Mouse (Mus musculus): ENCODE data around the gene Ramp3. TPM values are rescaled to one million over a fixed set of nuclear protein-coding genes. Genes with fewer than 3 reads are reported as not detected.
"Not testable (repeated sequence)": the region's sequence is repeated elsewhere in the genome, so short reads cannot be mapped to it uniquely, and the experiment has no call there.

Ramp3 gene
- polyA plus RNA-seq, 1 experiment from 2014 or later: 1.7 TPM

- Histone ChIP-seq H3K4me3 (ENCODE audit: low read depth, low read length) (no peak overlapping the region), H3K4me1 (ENCODE audit: control insufficient read depth, insufficient read depth, low read length) (peaks cover 14% of the 10 kb centered on the region), H3K27ac (ENCODE audit: low read depth, low read length) (no peak overlapping the region), H3K4me2 (no peak overlapping the region), H3K9me3 (replicated peaks; ENCODE audit: control insufficient read depth, low read length) (no peaks in the 10 kb centered on the region), H3K9ac (ENCODE audit: low read depth, low read length) (no peak overlapping the region), H3K27me3 (ENCODE audit: control insufficient read depth, insufficient read depth, low read length) (no peaks in the 10 kb centered on the region), H3K36me3 (ENCODE audit: control insufficient read depth, insufficient read depth, low read length) (peaks cover 5% of the 10 kb centered on the region)
- ATAC-seq (replicated peaks; ENCODE audit: insufficient number of reproducible peaks, low FRiP score, low TSS enrichment): no peak
- 30% methylated on average over 4 of the region's 4 CpGs for WGBS (ENCODE audit: insufficient replicate concordance)
Observed at GRCm38 (mm10) chr11:6628568-6628967, 29.8 kb upstream of the Ramp3 start.

- H3K4me2 ChIP-seq: no peak overlapping the region
- peaks cover 3% of the 10 kb centered on the region for H3K4me1 ChIP-seq (ENCODE audit: control insufficient read depth, insufficient read depth, low read length)
- H3K27ac ChIP-seq (ENCODE audit: low read depth, low read length): no peak overlapping the region
- no peak overlapping the region for H3K4me3 ChIP-seq (ENCODE audit: low read depth, low read length)
- no peaks in the 10 kb centered on the region for H3K27me3 ChIP-seq (ENCODE audit: control insufficient read depth, insufficient read depth, low read length)
- ATAC-seq (replicated peaks; ENCODE audit: insufficient number of reproducible peaks, low FRiP score, low TSS enrichment): no peak
- no peaks in the 10 kb centered on the region for H3K9me3 ChIP-seq (replicated peaks; ENCODE audit: control insufficient read depth, low read length)
- H3K9ac ChIP-seq (ENCODE audit: low read depth, low read length): no peak overlapping the region
- H3K36me3 ChIP-seq (ENCODE audit: control insufficient read depth, insufficient read depth, low read length): no peaks in the 10 kb centered on the region
Observed at GRCm38 (mm10) chr11:6629655-6630054, 28.7 kb upstream of the Ramp3 start.

- no peak overlapping the region for H3K27ac ChIP-seq (ENCODE audit: low read depth, low read length)
- H3K9ac ChIP-seq (ENCODE audit: low read depth, low read length): no peak overlapping the region
- H3K4me3 ChIP-seq (ENCODE audit: low read depth, low read length): no peak overlapping the region
- no peak for ATAC-seq (replicated peaks; ENCODE audit: insufficient number of reproducible peaks, low FRiP score, low TSS enrichment)
- H3K9me3 ChIP-seq (replicated peaks; ENCODE audit: control insufficient read depth, low read length): no peaks in the 10 kb centered on the region
- WGBS (ENCODE audit: insufficient replicate concordance): 65% methylated on average over 8 of the region's 8 CpGs
- no peak overlapping the region for H3K4me2 ChIP-seq
- no peaks in the 10 kb centered on the region for H3K36me3 ChIP-seq (ENCODE audit: control insufficient read depth, insufficient read depth, low read length)
- no peaks in the 10 kb centered on the region for H3K4me1 ChIP-seq (ENCODE audit: control insufficient read depth, insufficient read depth, low read length)
- H3K27me3 ChIP-seq (ENCODE audit: control insufficient read depth, insufficient read depth, low read length): no peaks in the 10 kb centered on the region
Observed at GRCm38 (mm10) chr11:6636150-6636549, 22.2 kb upstream of the Ramp3 start.

GRCm38 (mm10) chr11:6638537-6638936, 19.8 kb upstream of the Ramp3 start, which contains the start of gene Wap:
TSS of gene Wap (minus strand) at chr11:6638637.
- Histone ChIP-seq H3K36me3 (ENCODE audit: control insufficient read depth, insufficient read depth, low read length) (no peaks in the 10 kb centered on the region), H3K4me1 (ENCODE audit: control insufficient read depth, insufficient read depth, low read length) (no peaks in the 10 kb centered on the region), H3K4me2 (no peak within 1 kb of the TSS), H3K27me3 (ENCODE audit: control insufficient read depth, insufficient read depth, low read length) (no peaks in the 10 kb centered on the region), H3K9ac (ENCODE audit: low read depth, low read length) (no peak within 1 kb of the TSS), H3K9me3 (replicated peaks; ENCODE audit: control insufficient read depth, low read length) (no peaks in the 10 kb centered on the region), H3K4me3 (ENCODE audit: low read depth, low read length) (no peak within 1 kb of the TSS), H3K27ac (ENCODE audit: low read depth, low read length) (no peak within 1 kb of the TSS)
- no peak for ATAC-seq (replicated peaks; ENCODE audit: insufficient number of reproducible peaks, low FRiP score, low TSS enrichment)
- 82% methylated on average over 4 of the region's 4 CpGs for WGBS (ENCODE audit: insufficient replicate concordance)

GRCm38 (mm10) chr11:6639072-6639471, 19.2 kb upstream of the Ramp3 start:
- WGBS (ENCODE audit: insufficient replicate concordance): 63% methylated on average over 6 of the region's 6 CpGs
- H3K4me3 ChIP-seq (ENCODE audit: low read depth, low read length): no peak overlapping the region
- H3K27me3 ChIP-seq (ENCODE audit: control insufficient read depth, insufficient read depth, low read length): no peaks in the 10 kb centered on the region
- H3K9me3 ChIP-seq (replicated peaks; ENCODE audit: control insufficient read depth, low read length): no peaks in the 10 kb centered on the region
- no peak overlapping the region for H3K27ac ChIP-seq (ENCODE audit: low read depth, low read length)
- H3K4me1 ChIP-seq (ENCODE audit: control insufficient read depth, insufficient read depth, low read length): no peaks in the 10 kb centered on the region
- no peaks in the 10 kb centered on the region for H3K36me3 ChIP-seq (ENCODE audit: control insufficient read depth, insufficient read depth, low read length)
- no peak overlapping the region for H3K4me2 ChIP-seq
- no peak overlapping the region for H3K9ac ChIP-seq (ENCODE audit: low read depth, low read length)
- ATAC-seq (replicated peaks; ENCODE audit: insufficient number of reproducible peaks, low FRiP score, low TSS enrichment): no peak

GRCm38 (mm10) chr11:6644566-6644965, 13.8 kb upstream of the Ramp3 start:
- Histone ChIP-seq H3K4me2 (no peak overlapping the region), H3K9me3 (replicated peaks; ENCODE audit: control insufficient read depth, low read length) (no peaks in the 10 kb centered on the region), H3K36me3 (ENCODE audit: control insufficient read depth, insufficient read depth, low read length) (no peaks in the 10 kb centered on the region), H3K4me3 (ENCODE audit: low read depth, low read length) (no peak overlapping the region), H3K27ac (ENCODE audit: low read depth, low read length) (no peak overlapping the region), H3K27me3 (ENCODE audit: control insufficient read depth, insufficient read depth, low read length) (no peaks in the 10 kb centered on the region), H3K9ac (ENCODE audit: low read depth, low read length) (no peak overlapping the region), H3K4me1 (ENCODE audit: control insufficient read depth, insufficient read depth, low read length) (no peaks in the 10 kb centered on the region)
- ATAC-seq (replicated peaks; ENCODE audit: insufficient number of reproducible peaks, low FRiP score, low TSS enrichment): no peak
- WGBS (ENCODE audit: insufficient replicate concordance): 71% methylated on average over 6 of the region's 6 CpGs

- 53% methylated on average over 9 of the region's 9 CpGs for WGBS (ENCODE audit: insufficient replicate concordance)
- no peaks in the 10 kb centered on the region for H3K9me3 ChIP-seq (replicated peaks; ENCODE audit: control insufficient read depth, low read length)
- H3K4me3 ChIP-seq (ENCODE audit: low read depth, low read length): no peak overlapping the region
- no peak overlapping the region for H3K27ac ChIP-seq (ENCODE audit: low read depth, low read length)
- no peaks in the 10 kb centered on the region for H3K4me1 ChIP-seq (ENCODE audit: control insufficient read depth, insufficient read depth, low read length)
- ATAC-seq (replicated peaks; ENCODE audit: insufficient number of reproducible peaks, low FRiP score, low TSS enrichment): no peak
- no peaks in the 10 kb centered on the region for H3K36me3 ChIP-seq (ENCODE audit: control insufficient read depth, insufficient read depth, low read length)
- H3K9ac ChIP-seq (ENCODE audit: low read depth, low read length): no peak overlapping the region
- H3K4me2 ChIP-seq: no peak overlapping the region
- no peaks in the 10 kb centered on the region for H3K27me3 ChIP-seq (ENCODE audit: control insufficient read depth, insufficient read depth, low read length)
Observed at GRCm38 (mm10) chr11:6647831-6648724, 10.2 kb upstream of the Ramp3 start.

- ATAC-seq (replicated peaks; ENCODE audit: insufficient number of reproducible peaks, low FRiP score, low TSS enrichment): no peak
- no peaks in the 10 kb centered on the region for H3K4me1 ChIP-seq (ENCODE audit: control insufficient read depth, insufficient read depth, low read length)
- no peak overlapping the region for H3K9ac ChIP-seq (ENCODE audit: low read depth, low read length)
- H3K27ac ChIP-seq (ENCODE audit: low read depth, low read length): no peak overlapping the region
- H3K4me3 ChIP-seq (ENCODE audit: low read depth, low read length): no peak overlapping the region
- H3K9me3 ChIP-seq (replicated peaks; ENCODE audit: control insufficient read depth, low read length): no peaks in the 10 kb centered on the region
- H3K4me2 ChIP-seq: no peak overlapping the region
- 56% methylated on average over 7 of the region's 7 CpGs for WGBS (ENCODE audit: insufficient replicate concordance)
- H3K27me3 ChIP-seq (ENCODE audit: control insufficient read depth, insufficient read depth, low read length): no peaks in the 10 kb centered on the region; the same call in 1 of the 2 replicates
- H3K36me3 ChIP-seq (ENCODE audit: control insufficient read depth, insufficient read depth, low read length): no peaks in the 10 kb centered on the region
Observed at GRCm38 (mm10) chr11:6650519-6650918, 7.8 kb upstream of the Ramp3 start.

- not testable (repeated sequence) for H3K9ac ChIP-seq (ENCODE audit: low read depth, low read length); H3K27me3 ChIP-seq (ENCODE audit: control insufficient read depth, insufficient read depth, low read length); H3K4me1 ChIP-seq (ENCODE audit: control insufficient read depth, insufficient read depth, low read length); H3K36me3 ChIP-seq (ENCODE audit: control insufficient read depth, insufficient read depth, low read length); H3K27ac ChIP-seq (ENCODE audit: low read depth, low read length); H3K4me3 ChIP-seq (ENCODE audit: low read depth, low read length); ATAC-seq (replicated peaks; ENCODE audit: insufficient number of reproducible peaks, low FRiP score, low TSS enrichment); H3K9me3 ChIP-seq (replicated peaks; ENCODE audit: control insufficient read depth, low read length); H3K4me2 ChIP-seq
- 76% methylated on average over 3 of the region's 3 CpGs for WGBS (ENCODE audit: insufficient replicate concordance)
Observed at GRCm38 (mm10) chr11:6652978-6653377, 5.3 kb upstream of the Ramp3 start.

Data from heart, embryonic 11.5 days (tissue).